Mouse (Mus musculus) hindbrain, postnatal 0 days (tissue): ENCODE results near the gene Lnp1. TPM values are rescaled to one million over a fixed set of nuclear protein-coding genes. Genes with fewer than 3 reads are reported as not detected.
A peak's percentile ranks its signal among the peaks of the same experiment; 100 is the strongest.
"Not testable (repeated sequence)": the region's sequence is repeated elsewhere in the genome, so short reads cannot be mapped to it uniquely, and the experiment has no call there.

Experiments
- ATAC-seq: fragments of 200-750 bp; cut with Nextera tagmentation; 2 replicates; pipeline ENCODE4 v1.8.0; 2017; ENCODE audit warnings: mild to moderate bottlenecking, moderate TSS enrichment, moderate library complexity
- DNase-seq: peaks from one replicate; pipeline ENCODE4 v3.0.0-alpha.2; 2015; ENCODE audit warnings: low spot score
- H3K27ac ChIP-seq: fragments of 300-500 bp; sonication (generic); 2 replicates; pipeline ENCODE4 v1.5.1; 2014; ENCODE audit warnings: mild to moderate bottlenecking
- H3K27me3 ChIP-seq: fragments of 300-500 bp; sonication (generic); 2 replicates; pipeline ENCODE4 v1.6.1; 2014; ENCODE audit warnings: low read length, mixed read lengths; ENCODE audit not compliant: insufficient read depth
- H3K36me3 ChIP-seq: fragments of 300-500 bp; sonication (generic); 2 replicates; pipeline ENCODE4 v1.6.1; 2014; ENCODE audit warnings: low read length, mixed read lengths; ENCODE audit not compliant: insufficient read depth
- H3K4me1 ChIP-seq: fragments of 300-500 bp; sonication (generic); 2 replicates; pipeline ENCODE4 v1.6.1; 2014; ENCODE audit warnings: antibody characterized with exemption, low read length, mixed read lengths; ENCODE audit not compliant: insufficient read depth
- H3K4me2 ChIP-seq: fragments of 300-500 bp; sonication (generic); 2 replicates; pipeline ENCODE4 v1.6.1; 2014; ENCODE audit warnings: low read depth, mild to moderate bottlenecking, low read length, moderate library complexity, mixed read lengths
- H3K4me3 ChIP-seq: fragments of 300-500 bp; sonication (generic); 2 replicates; pipeline ENCODE4 v1.5.1; 2014; ENCODE audit warnings: low read length
- H3K9ac ChIP-seq: fragments of 300-500 bp; sonication (generic); replicated peaks from 2 replicates; pipeline ENCODE4 v1.6.1; 2014; ENCODE audit warnings: mild to moderate bottlenecking, low read length, moderate library complexity, mixed read lengths
- H3K9me3 ChIP-seq: fragments of 300-500 bp; sonication (generic); 2 replicates; pipeline ENCODE4 v1.6.1; 2016; ENCODE audit warnings: low read length, mixed read lengths
- CTCF ChIP-seq: IDR thresholded peaks from 2 replicates; pipeline ENCODE4 v1.5.1; 2016; ENCODE audit warnings: antibody characterized with exemption, control low read depth, low read depth
- WGBS: fragments of 180-500 bp; shearing (Covaris S2); extraction: QIAGEN DNeasy Blood & Tissue Kit; methylation state at CpG from one replicate; pipeline ENCODE4 v1.1.7; 2014; 5-methylcytosine and 5-hydroxymethylcytosine counted together
- polyA plus RNA-seq: library from polyadenylated mRNA; unstranded; fragments of >200 nt; fragmentation: Nextera tagmentation; extraction: Ambion mirVana; gene quantifications from 2 replicates; pipeline ENCODE4 v1.2.1, GENCODE M21; 2015
- total RNA-seq: library from RNA; depleted of rRNA; stranded (reverse); fragments of >200 nt; gene quantifications from 2 replicates; pipeline ENCODE4 v1.2.3, GENCODE M21; 2014; rRNA removed

The Lnp1 gene
- total RNA-seq (not detected in 2 replicates), polyA plus RNA-seq (0.76 and 1.0 TPM in 2 replicates)

- TF ChIP-seq CTCF: no peak
- no peaks in the 10 kb centered on the region for H3K27me3 ChIP-seq
- 43% methylated on average over 3 of the region's 3 CpGs for WGBS
- peak; percentile 51 for DNase-seq
- no peaks in the 10 kb centered on the region for H3K36me3 ChIP-seq
- no peaks in the 10 kb centered on the region for H3K9me3 ChIP-seq
- no peak within 1 kb of the TSS for H3K27ac ChIP-seq
- H3K4me3 ChIP-seq: no peak within 1 kb of the TSS
- H3K9ac ChIP-seq: no peak within 1 kb of the TSS
- peak; percentile 90 for ATAC-seq
- no peak within 1 kb of the TSS for H3K4me2 ChIP-seq
- H3K4me1 ChIP-seq: no peaks in the 10 kb centered on the region
These were observed at the start of gene Lnp1 for GRCm38 (mm10) chr16:56928023-56928422. TSS of gene Lnp1 (minus strand) at chr16:56928061.

- Histone ChIP-seq H3K9ac (no peak overlapping the region), H3K4me1 (no peaks in the 10 kb centered on the region), H3K27ac (no peak overlapping the region), H3K9me3 (no peaks in the 10 kb centered on the region), H3K4me3 (no peak overlapping the region), H3K27me3 (no peaks in the 10 kb centered on the region), H3K36me3 (no peaks in the 10 kb centered on the region), H3K4me2 (no peak overlapping the region)
- ATAC-seq (no peak), DNase-seq (no peak)
- WGBS: 64% methylated on average over 3 of the region's 3 CpGs
- TF ChIP-seq CTCF: no peak
These were observed 46.8 kb upstream of the Lnp1 start for GRCm38 (mm10) chr16:56974646-56975045.

- WGBS: 96% methylated on average over 2 of the region's 2 CpGs
- not testable (repeated sequence) for H3K9me3 ChIP-seq, H3K27ac ChIP-seq, H3K36me3 ChIP-seq, H3K4me2 ChIP-seq, H3K9ac ChIP-seq, DNase-seq, H3K4me1 ChIP-seq, H3K4me3 ChIP-seq, ATAC-seq, H3K27me3 ChIP-seq
These were observed 30.4 kb upstream of the Lnp1 start for GRCm38 (mm10) chr16:56958311-56958710.

- TF ChIP-seq CTCF: no peak
These were observed 21.2 kb upstream of the Lnp1 start for GRCm38 (mm10) chr16:56949085-56949484.

GRCm38 (mm10) chr16:56942341-56942740 lies 14.5 kb upstream of the Lnp1 start:
- Histone ChIP-seq H3K4me2 (no peak overlapping the region), H3K4me1 (no peaks in the 10 kb centered on the region), H3K9me3 (no peaks in the 10 kb centered on the region), H3K36me3 (no peaks in the 10 kb centered on the region), H3K27me3 (no peaks in the 10 kb centered on the region), H3K27ac (no peak overlapping the region), H3K4me3 (no peak overlapping the region), H3K9ac (no peak overlapping the region)
- no peak for TF ChIP-seq CTCF
- DNase-seq (no peak), ATAC-seq (no peak)
- WGBS: 90% methylated on average over 2 of the region's 2 CpGs

More at GRCm38 (mm10) chr16:56949085-56949484, 21.2 kb upstream of the Lnp1 start:
- Histone ChIP-seq H3K4me1 (no peaks in the 10 kb centered on the region), H3K9me3 (no peaks in the 10 kb centered on the region), H3K4me2 (no peak overlapping the region), H3K27me3 (no peaks in the 10 kb centered on the region), H3K9ac (no peak overlapping the region), H3K27ac (no peak overlapping the region), H3K4me3 (no peak overlapping the region), H3K36me3 (no peaks in the 10 kb centered on the region)
- ATAC-seq (no peak), DNase-seq (no peak)
- WGBS: 89% methylated on average over 5 of the region's 5 CpGs

GRCm38 (mm10) chr16:56920102-56920657 lies 7.7 kb downstream of the Lnp1 start:
- no peak overlapping the region for H3K4me2 ChIP-seq
- ATAC-seq (peak; percentile 91), DNase-seq (peak; percentile 88)
- H3K27ac ChIP-seq: no peak overlapping the region
- no peaks in the 10 kb centered on the region for H3K36me3 ChIP-seq
- H3K27me3 ChIP-seq: no peaks in the 10 kb centered on the region
- H3K9ac ChIP-seq: no peak overlapping the region
- no peak overlapping the region for H3K4me3 ChIP-seq
- 21% methylated on average over 8 of the region's 8 CpGs for WGBS
- peak; percentile 92 for TF ChIP-seq CTCF
- H3K9me3 ChIP-seq: no peaks in the 10 kb centered on the region
- no peaks in the 10 kb centered on the region for H3K4me1 ChIP-seq

- no peak overlapping the region for H3K27ac ChIP-seq
- no peaks in the 10 kb centered on the region for H3K36me3 ChIP-seq
- ATAC-seq (no peak), DNase-seq (no peak)
- 82% methylated on average over 7 of the region's 7 CpGs for WGBS
- no peaks in the 10 kb centered on the region for H3K9me3 ChIP-seq
- H3K9ac ChIP-seq: no peak overlapping the region
- H3K4me2 ChIP-seq: no peak overlapping the region
- no peaks in the 10 kb centered on the region for H3K4me1 ChIP-seq
- no peaks in the 10 kb centered on the region for H3K27me3 ChIP-seq
- H3K4me3 ChIP-seq: no peak overlapping the region
- TF ChIP-seq CTCF: no peak
These were observed 10.6 kb downstream of the Lnp1 start for GRCm38 (mm10) chr16:56917230-56917629.
